Mouse (Mus musculus): ENCODE measurements around the gene Cfhr1.

Cfhr1 gene

GRCm38 (mm10) chr1:139560024-139560423 is at the start of gene Cfhr1:
Cfhr1 (minus strand) TSS chr1:139560272.
- DNase-seq (ENCODE audit: low spot score) = no peak

DNA sequence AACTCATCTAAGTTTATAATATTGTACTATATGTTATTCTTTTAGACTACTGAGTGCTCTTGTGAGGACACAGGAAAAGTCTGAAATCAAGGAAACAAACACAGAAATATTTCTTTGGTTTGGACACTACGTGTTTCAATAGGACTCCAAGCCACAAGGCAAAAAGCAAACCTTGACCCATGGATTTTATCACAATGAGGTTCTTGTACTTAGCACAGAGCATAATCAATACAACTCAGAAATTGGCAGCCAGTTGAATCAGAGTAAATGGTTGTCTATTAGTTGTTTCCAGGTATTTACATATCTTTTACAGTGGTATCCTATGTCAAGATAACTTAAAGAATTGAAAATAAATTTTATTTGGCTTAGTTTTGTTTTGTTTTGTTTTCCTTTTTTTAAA is 8.8 kb downstream of the Cfhr1 start:
- DNase-seq (ENCODE audit: low spot score) = no peak

DNA sequence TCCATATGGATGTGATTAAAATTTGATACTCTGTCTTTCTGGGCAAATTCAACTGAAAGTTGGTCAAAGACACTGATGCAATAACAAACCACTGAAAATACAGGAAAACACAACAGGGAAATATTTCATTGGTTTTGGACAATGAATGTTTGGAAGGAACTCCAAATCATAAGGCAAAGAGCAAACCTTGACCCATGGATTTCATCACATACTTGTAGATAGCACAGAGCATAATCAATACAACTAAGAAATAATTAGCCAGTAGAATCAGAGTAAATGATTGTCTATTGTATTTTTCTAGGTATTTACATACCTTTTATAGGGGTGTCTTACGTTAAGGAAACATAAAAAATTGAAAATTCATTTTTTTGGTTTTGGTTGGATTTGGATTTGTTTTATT is 11.5 kb downstream of the Cfhr1 start:
- no peak for DNase-seq (ENCODE audit: low spot score)

- DNase-seq (ENCODE audit: low spot score) = no peak
Measured at GRCm38 (mm10) chr1:139514556-139514955, 45.5 kb downstream of the Cfhr1 start.

DNA sequence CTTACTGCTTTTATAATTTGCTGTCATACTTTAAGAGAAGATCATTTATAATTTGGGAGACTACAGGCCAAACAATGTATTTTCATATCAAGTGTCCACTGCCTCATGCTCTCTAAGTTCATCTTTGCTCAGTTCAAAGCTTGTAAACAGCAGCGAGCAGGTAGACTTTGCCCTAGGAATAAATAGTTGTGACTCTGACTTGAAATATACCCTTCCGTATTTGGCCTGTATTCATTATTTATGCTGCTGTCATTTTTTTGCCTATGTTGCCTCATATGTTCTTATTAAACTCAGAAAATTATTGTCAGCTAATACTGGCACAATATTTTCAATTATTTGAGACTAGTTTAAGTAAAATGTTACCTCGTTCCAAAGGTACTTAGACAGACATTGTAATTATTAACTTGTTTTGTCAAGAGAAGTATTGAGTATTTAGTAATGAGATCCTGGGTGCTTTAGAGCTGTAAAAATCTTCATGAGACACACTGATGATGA is 58.8 kb downstream of the Cfhr1 start, which contains the start of gene F13b:
TSS of gene F13b (plus strand) at position 445 of the 495 bp plus-strand sequence.
- DNase-seq (ENCODE audit: low spot score) = no peak

GRCm38 (mm10) chr1:139499751-139500150 is 60.3 kb downstream of the Cfhr1 start:
- DNase-seq (ENCODE audit: low spot score) = no peak
